In genomic region chr11:26421472-26421871, GRCm38 (mm10) we compare ENCODE assay signal across 32 mouse cellular contexts.
"Had no signal": no experiment of that assay in that cellular context is flagged by ENCODE, and none has a peak within 500 bp of the region (broad histone marks: within the 10 kb centered on the region; RNA-seq: fewer than 3 reads in every experiment).

No protein-coding gene starts in this region.

- DNase-seq: heart, adult 18-20 months; heart, adult 2 months; heart, postnatal 10 days; heart, postnatal 14 days; heart, postnatal 36 days; heart, postnatal 4 days; kidney, adult 18-20 months; kidney, adult 8-10 months; kidney, adult 9 months; kidney, postnatal 14 days; kidney, postnatal 25 days; kidney, postnatal 36 days; layer of hippocampus, adult 9-11 months; layer of hippocampus, postnatal 36 days had no signal

- H3K27ac ChIP-seq: heart, adult 2 months; heart, embryonic 10.5 days; heart, embryonic 13.5 days; heart, embryonic 15.5 days; hindbrain, embryonic 10.5 days; hindbrain, embryonic 12.5 days; hindbrain, embryonic 13.5 days; hindbrain, embryonic 14.5 days; hindbrain, embryonic 15.5 days; hindbrain, postnatal 0 days; intestine, embryonic 15.5 days; layer of hippocampus, adult 2 months; left cerebral cortex, adult 2 months had no signal

- H3K36me3 ChIP-seq: hindbrain, embryonic 12.5 days; hindbrain, embryonic 13.5 days; hindbrain, embryonic 15.5 days; intestine, embryonic 15.5 days had no signal

- H3K9me3 ChIP-seq: heart, embryonic 10.5 days; heart, embryonic 12.5 days; heart, embryonic 13.5 days; heart, embryonic 15.5 days; hindbrain, embryonic 10.5 days; hindbrain, embryonic 12.5 days; hindbrain, embryonic 13.5 days; hindbrain, embryonic 15.5 days; intestine, embryonic 15.5 days had no signal

- H3K27me3 ChIP-seq: heart, embryonic 12.5 days; heart, embryonic 13.5 days; heart, embryonic 15.5 days; hindbrain, embryonic 12.5 days; hindbrain, embryonic 13.5 days; hindbrain, embryonic 15.5 days; intestine, embryonic 15.5 days had no signal

- ATAC-seq: hindbrain, embryonic 16.5 days; hindbrain, postnatal 0 days; inflammation-experienced regulatory T-cells, adult 6 months; intestine, embryonic 15.5 days; intestine, embryonic 16.5 days; intestine, postnatal 0 days had no signal

- H3K4me2 ChIP-seq: heart, embryonic 11.5 days; heart, embryonic 12.5 days; heart, embryonic 13.5 days; heart, embryonic 15.5 days; hindbrain, embryonic 12.5 days; hindbrain, embryonic 13.5 days; hindbrain, embryonic 14.5 days; hindbrain, embryonic 15.5 days; intestine, embryonic 15.5 days had no signal

- H3K9ac ChIP-seq: heart, embryonic 12.5 days; heart, embryonic 13.5 days; heart, embryonic 15.5 days; hindbrain, embryonic 12.5 days; hindbrain, embryonic 13.5 days; hindbrain, embryonic 14.5 days; hindbrain, embryonic 15.5 days; intestine, embryonic 15.5 days had no signal

- H3K4me1 ChIP-seq: heart, embryonic 10.5 days; heart, embryonic 12.5 days; heart, embryonic 13.5 days; heart, embryonic 15.5 days; hindbrain, embryonic 10.5 days; hindbrain, embryonic 12.5 days; hindbrain, embryonic 13.5 days; hindbrain, embryonic 15.5 days; intestine, embryonic 15.5 days had no signal

- H3K4me3 ChIP-seq: heart, adult 2 months; heart, embryonic 10.5 days; heart, embryonic 12.5 days; heart, embryonic 13.5 days; heart, embryonic 15.5 days; hindbrain, embryonic 10.5 days; hindbrain, embryonic 12.5 days; hindbrain, embryonic 13.5 days; hindbrain, embryonic 15.5 days; intestine, embryonic 15.5 days; layer of hippocampus, adult 2 months; left cerebral cortex, adult 2 months had no signal
